Mouse (Mus musculus) myocyte (in vitro differentiated cells): ENCODE data around the gene Lancl3.

Source experiments
- CEBPB ChIP-seq: IDR thresholded peaks from 2 replicates; pipeline ENCODE4 v1.6.1; 2011; ENCODE audit warnings: mild to moderate bottlenecking, moderate library complexity; ENCODE audit not compliant: poor library complexity, insufficient read depth, severe bottlenecking
- E2F4 ChIP-seq: IDR thresholded peaks from one replicate; pipeline ENCODE4 v1.6.1; 2011; ENCODE audit warnings: mild to moderate bottlenecking, control low read depth, moderate library complexity; ENCODE audit not compliant: insufficient read depth
- POLR2A ChIP-seq: IDR thresholded peaks from one replicate; pipeline ENCODE4 v1.6.1; 2011; ENCODE audit warnings: low read depth, mild to moderate bottlenecking, control low read depth, moderate library complexity; ENCODE audit not compliant: insufficient read length
- POLR2AphosphoS2 ChIP-seq: IDR thresholded peaks from one replicate; pipeline ENCODE4 v1.6.1; 2011; ENCODE audit warnings: low read depth, control low read depth; ENCODE audit not compliant: insufficient read length

- no peak for TF ChIP-seq POLR2A
- no peak for TF ChIP-seq POLR2AphosphoS2
- no peak for TF ChIP-seq CEBPB
- no peak for TF ChIP-seq E2F4
Observed at GRCm38 (mm10) chrX:9302791-9303190, 103.1 kb downstream of the Lancl3 start.
